Mouse (Mus musculus) stomach, embryonic 15.5 days (tissue): ENCODE measurements around the gene Adipoq. TPM values are rescaled to one million over a fixed set of nuclear protein-coding genes. Genes with fewer than 3 reads are reported as not detected.
"Not testable (repeated sequence)": the region's sequence is repeated elsewhere in the genome, so short reads cannot be mapped to it uniquely, and the experiment has no call there.

Experiments used
- ATAC-seq: fragments of 200-750 bp; cut with Nextera tagmentation; 2 replicates; pipeline ENCODE4 v1.8.0; 2017; ENCODE audit warnings: low read depth, moderate number of reproducible peaks, moderate TSS enrichment; ENCODE audit not compliant: insufficient read depth, low FRiP score
- H3K27ac ChIP-seq: fragments of 300-500 bp; sonication (generic); 2 replicates; pipeline ENCODE4 v1.5.1; 2015; ENCODE audit warnings: mild to moderate bottlenecking, inconsistent platforms
- H3K27me3 ChIP-seq: fragments of 300-500 bp; sonication (generic); replicated peaks from 2 replicates; pipeline ENCODE4 v1.6.1; 2015; ENCODE audit warnings: inconsistent platforms
- H3K36me3 ChIP-seq: fragments of 300-500 bp; sonication (generic); 2 replicates; pipeline ENCODE4 v1.6.1; 2015; ENCODE audit warnings: inconsistent platforms
- H3K4me1 ChIP-seq: fragments of 300-500 bp; sonication (generic); 2 replicates; pipeline ENCODE4 v1.6.1; 2015; ENCODE audit warnings: inconsistent platforms
- H3K4me2 ChIP-seq: fragments of 300-500 bp; sonication (generic); 2 replicates; pipeline ENCODE4 v1.6.1; 2015; ENCODE audit warnings: mild to moderate bottlenecking, inconsistent platforms
- H3K4me3 ChIP-seq: fragments of 300-500 bp; sonication (generic); replicated peaks from 2 replicates; pipeline ENCODE4 v1.5.1; 2015; ENCODE audit warnings: inconsistent platforms
- H3K9ac ChIP-seq: fragments of 300-500 bp; sonication (generic); 2 replicates; pipeline ENCODE4 v1.6.1; 2015; ENCODE audit warnings: inconsistent platforms
- H3K9me3 ChIP-seq: fragments of 300-500 bp; sonication (generic); 2 replicates; pipeline ENCODE4 v1.6.1; 2016; ENCODE audit warnings: inconsistent platforms
- WGBS: fragments of 180-500 bp; shearing (Covaris S2); methylation state at CpG from one replicate; pipeline ENCODE4 v1.1.7; 2015; 5-methylcytosine and 5-hydroxymethylcytosine counted together
- polyA plus RNA-seq: library from polyadenylated mRNA; unstranded; fragments of >200 nt; fragmentation: Nextera tagmentation; extraction: Ambion mirVana; gene quantifications from 2 replicates; pipeline ENCODE4 v1.2.1, GENCODE M21; 2015

Gene Adipoq
- polyA plus RNA-seq, result 0.10 TPM in 1 of 2 replicates, not detected in the other

DNA sequence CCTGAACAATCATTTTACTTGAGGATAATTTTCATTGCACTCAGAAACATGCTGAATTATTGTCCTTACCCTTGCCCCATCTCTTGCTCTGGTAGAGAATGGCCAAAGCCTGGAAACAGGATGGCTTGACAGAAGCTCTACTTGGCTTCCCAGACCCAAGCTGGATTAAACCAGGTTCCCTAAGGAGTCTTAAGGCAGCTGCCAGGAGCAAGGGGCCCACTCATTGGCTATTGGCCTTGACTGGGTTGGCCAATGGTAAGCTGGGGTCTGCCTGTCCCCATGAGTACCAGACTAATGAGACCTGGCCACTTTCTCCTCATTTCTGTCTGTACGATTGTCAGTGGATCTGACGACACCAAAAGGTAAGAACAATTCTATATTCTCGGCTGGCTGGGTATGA, at the start of gene Adipoq:
Gene Adipoq, plus strand, starts transcription at position 257 of the 400 bp plus-strand sequence.
- no peaks in the 10 kb centered on the region for H3K36me3 ChIP-seq
- H3K4me1 ChIP-seq, result no peaks in the 10 kb centered on the region
- H3K9ac ChIP-seq, result no peak within 1 kb of the TSS
- WGBS, result 86% methylated on average over 3 of the region's 3 CpGs
- H3K27me3 ChIP-seq, result no peaks in the 10 kb centered on the region
- no peak within 1 kb of the TSS for H3K27ac ChIP-seq
- no peaks in the 10 kb centered on the region for H3K9me3 ChIP-seq
- no peak for ATAC-seq
- H3K4me3 ChIP-seq, result no peak within 1 kb of the TSS
- no peak within 1 kb of the TSS for H3K4me2 ChIP-seq

DNA sequence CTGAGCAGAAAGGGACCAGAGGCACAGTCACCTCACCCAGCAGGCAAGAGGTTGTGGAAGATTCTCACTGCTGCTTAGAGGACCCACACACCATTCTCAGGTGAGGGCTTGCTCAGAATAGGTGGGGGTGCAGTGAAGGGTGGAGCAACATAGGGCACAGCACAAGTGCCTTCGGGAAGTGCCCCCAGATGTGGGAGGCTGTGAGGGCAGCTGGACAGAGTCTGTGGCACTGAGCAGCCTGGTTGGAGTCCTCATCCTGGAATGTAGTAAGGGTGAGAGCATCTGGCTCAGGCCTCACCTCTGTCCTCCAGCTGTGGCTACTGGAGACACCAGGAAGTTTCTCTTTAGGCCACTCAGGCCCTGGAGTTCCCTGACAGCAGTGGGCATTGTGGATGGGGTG, 49.5 kb upstream of the Adipoq start:
- H3K27me3 ChIP-seq, H3K4me2 ChIP-seq, H3K36me3 ChIP-seq, ATAC-seq, H3K4me3 ChIP-seq, H3K9ac ChIP-seq, H3K9me3 ChIP-seq, H3K27ac ChIP-seq, H3K4me1 ChIP-seq: not testable (repeated sequence)
- WGBS, result 80% methylated on average over 1 of the region's 1 CpGs

DNA sequence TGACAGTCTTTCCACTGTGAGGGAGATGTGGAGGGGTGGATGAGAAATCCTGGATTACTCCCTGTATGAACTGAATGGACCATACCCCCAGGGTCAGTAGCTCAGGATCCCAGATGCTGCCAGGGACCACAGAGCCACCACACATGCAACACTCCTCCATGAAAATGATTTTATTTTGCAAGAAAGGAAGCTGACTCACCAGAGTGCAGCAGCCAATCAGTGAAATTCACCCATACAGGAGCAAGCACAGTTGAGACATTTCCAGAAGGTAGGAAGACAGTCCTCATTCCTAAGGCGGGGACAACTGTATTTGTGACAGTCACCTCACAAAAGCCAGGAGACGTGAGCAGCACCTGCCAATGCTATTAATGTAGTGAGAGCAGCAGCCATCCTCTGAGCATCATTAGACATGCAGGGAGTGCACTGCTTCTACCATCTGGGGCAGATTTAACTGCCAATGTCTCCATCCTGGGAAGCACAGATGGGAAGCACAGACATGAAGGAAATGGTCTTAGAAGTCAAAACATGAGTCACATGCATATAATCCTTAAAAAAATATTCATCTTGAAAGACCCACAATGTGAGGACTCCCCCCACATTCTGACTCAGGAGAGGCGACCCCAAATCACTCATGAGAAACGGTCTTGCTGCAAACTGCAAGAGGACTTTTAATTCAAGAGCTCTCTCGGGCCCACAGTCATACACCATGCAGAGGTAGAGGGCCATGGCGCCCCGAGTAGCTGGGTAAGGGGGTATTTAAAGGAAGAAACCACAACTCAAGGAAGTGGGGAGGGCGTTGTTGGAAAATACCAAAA, 48.8 kb upstream of the Adipoq start:
- not testable (repeated sequence) for H3K36me3 ChIP-seq, H3K9me3 ChIP-seq, H3K27me3 ChIP-seq, H3K4me1 ChIP-seq, H3K4me2 ChIP-seq, H3K27ac ChIP-seq, ATAC-seq, H3K4me3 ChIP-seq, H3K9ac ChIP-seq
- 79% methylated on average over 8 of the region's 8 CpGs for WGBS

DNA sequence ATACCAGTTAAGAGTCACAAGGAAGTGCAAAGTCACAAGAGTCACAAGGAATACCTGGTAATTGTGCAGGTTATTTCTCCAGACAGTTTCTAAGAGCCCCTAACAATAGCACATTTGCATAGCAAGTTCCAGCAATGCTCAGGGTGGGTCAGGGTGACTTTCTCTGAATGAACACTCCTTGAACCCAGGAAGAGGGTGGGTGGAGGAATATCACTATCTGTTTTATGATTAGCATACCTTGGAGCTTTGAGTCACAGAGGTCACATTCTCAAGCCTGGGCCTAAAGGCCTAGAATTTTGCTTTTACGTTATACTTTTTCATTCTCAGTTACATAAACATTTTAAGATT, 48.3 kb upstream of the Adipoq start:
- not testable (repeated sequence) for H3K4me1 ChIP-seq, H3K27ac ChIP-seq, H3K4me3 ChIP-seq, H3K27me3 ChIP-seq, H3K36me3 ChIP-seq, H3K9ac ChIP-seq, H3K4me2 ChIP-seq, ATAC-seq, H3K9me3 ChIP-seq
- 92% methylated on average over 1 of the region's 1 CpGs for WGBS

GRCm38 (mm10) chr16:23099632-23100031, 46.7 kb upstream of the Adipoq start:
- Histone ChIP-seq H3K4me2 (peak overlapping the region; percentile 75), H3K4me3 (peak overlapping the region; percentile 38), H3K9me3 (no peaks in the 10 kb centered on the region), H3K27me3 (no peaks in the 10 kb centered on the region), H3K27ac (no peak overlapping the region), H3K4me1 (peaks cover 7% of the 10 kb centered on the region), H3K9ac (no peak overlapping the region; the same call in 1 of the 2 replicates), H3K36me3 (no peaks in the 10 kb centered on the region)
- no peak for ATAC-seq
- WGBS, result 19% methylated on average over 12 of the region's 12 CpGs

- Histone ChIP-seq H3K4me1 (peaks cover 7% of the 10 kb centered on the region), H3K4me3 (peak overlapping the region; percentile 38), H3K27me3 (no peaks in the 10 kb centered on the region), H3K4me2 (peak overlapping the region; percentile 75), H3K9me3 (no peaks in the 10 kb centered on the region), H3K36me3 (no peaks in the 10 kb centered on the region), H3K27ac (0 out of 2 replicates have a peak overlapping the region, but pooled peaks have one; percentile 31), H3K9ac (peak overlapping the region; percentile 16; the same call in 1 of the 2 replicates)
- ATAC-seq, result peak; percentile 59
- 3% methylated on average over 9 of the region's 9 CpGs for WGBS
Observed at GRCm38 (mm10) chr16:23100099-23100575, 46.2 kb upstream of the Adipoq start.

DNA sequence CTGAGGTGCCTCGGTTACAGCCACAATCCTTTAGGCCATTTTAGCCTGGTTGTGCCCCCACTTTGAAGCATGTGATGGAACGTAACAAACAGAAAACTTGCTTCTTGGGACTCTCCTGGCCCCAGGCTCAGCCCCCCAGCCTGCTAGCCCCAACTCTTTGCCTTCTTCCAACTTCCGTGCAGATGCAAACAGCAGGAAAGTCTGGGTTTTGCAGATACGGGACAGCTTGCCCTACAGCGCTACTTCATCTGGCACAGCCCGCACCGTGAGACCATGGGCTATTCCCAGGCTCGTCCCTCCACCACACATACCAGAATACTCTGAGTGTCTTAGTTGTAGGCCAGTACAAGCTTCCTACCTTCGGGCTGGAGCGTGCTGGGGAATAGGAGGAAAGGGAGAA, 45.7 kb upstream of the Adipoq start:
- Histone ChIP-seq H3K27ac (0 out of 2 replicates have a peak overlapping the region, but pooled peaks have one; percentile 31), H3K4me1 (peaks cover 7% of the 10 kb centered on the region), H3K4me3 (peak overlapping the region; percentile 38), H3K9ac (peak overlapping the region; percentile 16; the same call in 1 of the 2 replicates), H3K27me3 (no peaks in the 10 kb centered on the region), H3K4me2 (peak overlapping the region; percentile 75), H3K36me3 (no peaks in the 10 kb centered on the region), H3K9me3 (no peaks in the 10 kb centered on the region)
- 22% methylated on average over 10 of the region's 10 CpGs for WGBS
- ATAC-seq, result no peak; the same call in 1 of the 2 replicates

GRCm38 (mm10) chr16:23102340-23103037, 43.8 kb upstream of the Adipoq start:
- WGBS, result 9% methylated on average over 15 of the region's 15 CpGs
- peak overlapping the region; percentile 54 for H3K4me2 ChIP-seq
- no peak overlapping the region for H3K9ac ChIP-seq
- H3K4me3 ChIP-seq, result peak overlapping the region; percentile 27
- H3K27me3 ChIP-seq, result no peaks in the 10 kb centered on the region
- H3K4me1 ChIP-seq, result peaks cover 7% of the 10 kb centered on the region
- peak overlapping the region; percentile 54 for H3K27ac ChIP-seq
- no peaks in the 10 kb centered on the region for H3K9me3 ChIP-seq
- peak; percentile 50 for ATAC-seq
- no peaks in the 10 kb centered on the region for H3K36me3 ChIP-seq

DNA sequence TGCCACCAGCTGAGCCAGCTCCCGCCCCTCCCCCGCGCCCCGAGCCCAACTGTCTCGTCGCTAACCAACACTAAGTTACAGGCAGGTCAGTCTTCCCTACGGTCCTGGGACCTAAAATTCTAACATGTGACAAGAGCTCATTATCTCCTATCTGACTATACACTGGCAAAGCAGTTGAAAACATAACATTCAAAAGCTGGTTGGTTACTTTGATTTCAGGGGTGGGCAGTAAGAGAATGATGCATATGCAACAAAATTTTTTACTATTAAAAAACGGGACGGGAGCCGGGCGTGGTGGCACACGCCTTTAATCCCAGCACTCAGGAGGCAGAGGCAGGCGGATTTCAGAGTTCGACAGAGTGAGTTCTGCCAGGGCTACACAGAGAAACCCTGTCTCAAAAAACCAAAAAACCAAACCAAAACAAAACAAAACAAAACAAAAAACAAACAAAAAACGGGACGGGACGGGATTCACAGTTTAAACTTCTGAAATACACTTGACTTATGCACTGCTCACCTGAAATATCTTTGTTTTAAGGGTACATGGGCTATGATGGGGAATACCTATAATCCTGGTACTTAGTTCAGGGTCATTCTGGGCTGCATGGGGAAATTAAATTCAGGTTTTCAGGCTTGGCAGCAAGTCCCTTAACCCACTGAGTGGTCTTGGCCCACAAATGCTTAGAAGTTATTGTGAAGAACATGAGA, 43.1 kb upstream of the Adipoq start:
- peak overlapping the region; percentile 54 for H3K27ac ChIP-seq
- no peaks in the 10 kb centered on the region for H3K36me3 ChIP-seq
- H3K4me1 ChIP-seq, result peaks cover 7% of the 10 kb centered on the region
- H3K4me3 ChIP-seq, result peak overlapping the region; percentile 27
- H3K9me3 ChIP-seq, result no peaks in the 10 kb centered on the region
- WGBS, result 32% methylated on average over 17 of the region's 17 CpGs
- no peak for ATAC-seq
- no peak overlapping the region for H3K9ac ChIP-seq
- H3K27me3 ChIP-seq, result no peaks in the 10 kb centered on the region
- peak overlapping the region; percentile 54 for H3K4me2 ChIP-seq

- Histone ChIP-seq H3K27ac (no peak overlapping the region), H3K36me3 (no peaks in the 10 kb centered on the region), H3K4me3 (no peak overlapping the region), H3K9me3 (no peaks in the 10 kb centered on the region), H3K4me2 (no peak overlapping the region), H3K27me3 (no peaks in the 10 kb centered on the region), H3K9ac (no peak overlapping the region), H3K4me1 (peaks cover 7% of the 10 kb centered on the region)
- no peak for ATAC-seq
- 70% methylated on average over 2 of the region's 2 CpGs for WGBS
Observed at GRCm38 (mm10) chr16:23103841-23104240, 42.5 kb upstream of the Adipoq start.

DNA sequence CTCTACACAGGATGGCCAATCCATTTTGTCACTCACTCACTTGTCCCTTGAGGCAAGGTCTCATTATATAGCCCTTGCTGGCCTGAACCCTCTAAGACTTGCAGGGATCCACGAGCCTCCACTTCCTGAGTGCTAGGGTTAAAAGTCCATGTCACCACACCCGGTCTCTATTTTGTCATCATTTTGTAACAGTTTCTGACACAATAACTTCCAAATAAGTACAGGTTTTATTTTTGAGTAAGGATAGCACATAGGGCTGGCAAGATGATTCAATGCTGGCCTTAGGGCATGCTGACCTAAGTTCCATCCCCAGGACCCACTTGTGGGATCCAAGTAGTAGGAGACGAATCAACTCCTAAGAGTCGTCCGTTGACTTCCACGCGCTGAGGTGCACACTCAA, 40.2 kb upstream of the Adipoq start:
- Histone ChIP-seq H3K9ac (no peak overlapping the region), H3K4me2 (no peak overlapping the region), H3K36me3 (peaks cover 10% of the 10 kb centered on the region; the same call in 1 of the 2 replicates), H3K4me1 (peaks cover under 1% of the 10 kb centered on the region; the same call in 1 of the 2 replicates), H3K27ac (no peak overlapping the region), H3K9me3 (no peaks in the 10 kb centered on the region), H3K27me3 (no peaks in the 10 kb centered on the region), H3K4me3 (no peak overlapping the region)
- 71% methylated on average over 7 of the region's 7 CpGs for WGBS
- no peak for ATAC-seq
